Mouse (Mus musculus) thymus, adult 2 months (tissue): ENCODE data around the gene Dhx35.

Source experiments
- CTCF ChIP-seq: fragments of 200-500 bp; IDR thresholded peaks from 2 replicates; pipeline ENCODE4 v1.5.1; 2012; ENCODE audit warnings: mild to moderate bottlenecking, control low read depth, low read length, moderate library complexity, borderline replicate concordance; ENCODE audit not compliant: control insufficient read depth, poor library complexity, insufficient read depth; ENCODE audit errors: extremely low read depth
- POLR2A ChIP-seq: fragments of 200-500 bp; IDR thresholded peaks from 2 replicates; pipeline ENCODE4 v1.6.1; 2012; ENCODE audit warnings: mild to moderate bottlenecking, low read length, control low read depth, moderate library complexity; ENCODE audit not compliant: control insufficient read depth, poor library complexity, insufficient read depth; ENCODE audit errors: extremely low read depth

GRCm38 (mm10) chr2:158760231-158760630 lies 34.4 kb upstream of the Dhx35 start:
- TF ChIP-seq CTCF (no peak), POLR2A (no peak)
